Mouse (Mus musculus): ENCODE data around the gene Thtpa.

GRCm38 (mm10) chr14:55091209-55091865, 3.2 kb upstream of the Thtpa start:
- no peak for TF ChIP-seq CTCF (IDR thresholded peaks at IDR 0.05; ENCODE audit: low read depth)
- no peak for TF ChIP-seq EP300 (IDR thresholded peaks at IDR 0.05; ENCODE audit: low read depth)

Measured in liver, embryonic 14.5 days (tissue).